Mouse (Mus musculus) lung, postnatal 4 days (tissue): ENCODE data around the gene Adm2.
A peak's percentile ranks its signal among the peaks of the same experiment; 100 is the strongest.

ENCODE experiments used
- DNase-seq, 2 experiments: peaks; one replicate each; pipeline ENCODE4 v3.0.0; 2021

The Adm2 gene

DNA sequence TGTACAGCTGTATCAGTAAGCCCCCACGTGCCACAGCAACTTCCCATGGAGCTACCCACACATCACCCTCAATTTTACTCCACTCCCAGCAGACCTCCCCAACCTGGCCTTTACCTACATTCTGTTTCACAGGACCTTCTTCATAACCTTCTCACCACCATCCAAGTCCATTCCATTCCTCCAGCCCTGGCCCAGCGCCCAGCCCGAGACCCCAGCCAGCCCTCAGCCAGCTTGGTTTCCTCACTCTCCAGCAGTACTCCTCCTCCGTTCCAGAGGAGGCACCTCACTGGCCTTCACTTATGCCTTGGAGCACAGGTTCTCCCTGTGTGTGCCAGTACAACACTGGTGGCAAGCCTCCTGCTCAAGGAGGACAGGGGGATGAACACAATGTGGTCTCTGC is 9.2 kb upstream of the Adm2 start:
- DNase-seq = no peak

DNA sequence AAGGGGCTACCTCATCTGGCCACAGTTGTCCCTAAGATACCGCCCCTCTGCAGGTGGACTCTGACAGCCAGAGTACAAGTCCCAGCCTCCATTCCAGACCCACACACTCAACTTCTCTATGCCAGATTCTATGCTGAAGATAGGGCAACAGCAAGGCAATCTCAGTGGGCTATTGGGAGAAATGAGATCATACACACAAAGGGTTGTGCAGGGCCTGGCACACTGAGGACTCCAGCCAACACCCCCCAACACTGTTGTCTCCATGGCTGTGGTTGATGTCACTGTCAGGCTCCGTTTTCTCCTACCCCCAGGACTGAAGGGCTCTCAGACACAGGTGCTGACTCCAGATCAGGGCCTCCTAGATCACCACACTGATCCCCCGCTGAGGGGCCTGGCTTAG is 8.4 kb upstream of the Adm2 start:
- no peak for DNase-seq

DNA sequence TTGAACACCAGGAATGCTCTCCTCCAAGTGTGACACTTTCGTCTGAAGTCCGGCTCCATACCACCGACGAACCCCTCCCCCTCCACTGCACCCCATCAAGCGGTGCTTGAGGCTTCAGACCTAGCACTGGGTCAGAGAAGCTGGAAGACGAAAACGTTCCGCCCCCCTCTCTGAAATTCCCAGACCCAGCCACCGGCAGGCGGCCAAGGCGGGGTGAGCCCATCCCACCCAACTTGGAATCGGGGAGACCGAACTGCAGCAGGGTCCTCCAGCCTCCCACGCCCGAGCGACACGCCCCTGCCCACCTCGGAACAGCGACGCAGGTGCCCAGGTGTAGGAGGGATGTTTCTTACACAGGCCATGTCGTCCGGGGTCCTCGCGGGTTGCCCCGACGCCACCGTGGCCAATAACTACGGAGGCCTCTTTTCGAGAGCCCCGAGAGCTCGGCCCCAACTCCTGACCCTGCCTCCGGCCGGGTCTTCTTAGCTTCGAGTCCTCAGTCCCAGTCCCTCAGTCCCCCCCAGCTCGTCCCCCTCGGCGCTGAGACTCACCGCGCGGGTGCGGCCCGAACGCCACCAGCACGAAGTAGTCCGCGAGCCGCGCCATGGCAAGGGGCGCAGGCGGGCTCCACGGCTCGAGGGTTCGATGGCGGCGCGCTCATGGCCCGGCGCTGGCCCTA is 7.9 kb upstream of the Adm2 start:
- DNase-seq = peak; percentile 52 to 61

DNA sequence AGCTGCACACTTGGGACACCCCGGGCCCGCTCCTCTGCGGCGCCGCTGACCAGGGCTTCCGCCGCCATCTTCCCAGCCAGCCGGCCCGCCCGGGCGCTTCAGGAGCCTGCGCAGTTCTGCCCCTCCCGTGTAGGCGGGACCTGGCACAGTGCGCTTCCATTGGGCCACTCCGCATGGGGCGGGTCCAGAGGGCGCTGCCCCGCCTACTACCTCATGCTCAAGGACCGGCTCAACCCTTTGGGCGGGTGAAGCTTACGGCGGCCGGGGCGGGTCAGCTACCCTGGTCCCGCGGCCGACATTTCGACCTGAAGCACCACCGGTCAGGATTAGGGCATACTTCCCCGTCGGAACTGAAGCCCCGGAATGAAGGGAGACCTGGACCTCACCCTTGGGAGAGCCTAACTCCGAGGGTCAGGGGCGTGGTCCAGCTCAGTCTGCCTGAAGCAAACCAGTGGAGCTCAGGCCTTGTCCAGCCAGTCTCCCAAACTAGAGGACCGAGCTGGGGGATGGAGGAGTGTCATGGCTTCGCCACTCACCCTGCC is 7.3 kb upstream of the Adm2 start, which contains the start of gene Sbf1:
TSS of gene Sbf1 (minus strand) at position 122 of the 542 bp plus-strand sequence.
- peak; percentile 99 for DNase-seq

DNA sequence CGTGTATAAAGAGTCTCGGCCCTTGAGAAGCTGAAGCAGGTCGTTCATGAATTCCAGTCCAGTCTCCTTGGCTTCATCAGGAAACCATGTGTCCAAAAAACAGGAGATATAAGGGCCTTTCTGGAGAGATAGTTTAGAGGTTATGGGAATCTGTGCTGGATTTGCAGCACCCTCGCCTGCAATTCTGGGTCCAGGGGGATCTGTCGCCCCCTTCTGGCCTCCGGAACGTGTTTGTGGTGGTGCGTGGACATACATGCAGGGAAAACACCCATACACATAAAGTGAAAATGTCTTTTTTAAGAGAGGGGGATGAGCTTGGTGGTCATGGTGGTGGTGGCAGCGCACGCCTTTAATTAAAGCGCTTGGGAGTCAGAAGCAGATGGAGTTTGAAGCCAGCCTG is 6.4 kb upstream of the Adm2 start:
- DNase-seq = peak in 1 of 2 experiments; percentile 45

DNA sequence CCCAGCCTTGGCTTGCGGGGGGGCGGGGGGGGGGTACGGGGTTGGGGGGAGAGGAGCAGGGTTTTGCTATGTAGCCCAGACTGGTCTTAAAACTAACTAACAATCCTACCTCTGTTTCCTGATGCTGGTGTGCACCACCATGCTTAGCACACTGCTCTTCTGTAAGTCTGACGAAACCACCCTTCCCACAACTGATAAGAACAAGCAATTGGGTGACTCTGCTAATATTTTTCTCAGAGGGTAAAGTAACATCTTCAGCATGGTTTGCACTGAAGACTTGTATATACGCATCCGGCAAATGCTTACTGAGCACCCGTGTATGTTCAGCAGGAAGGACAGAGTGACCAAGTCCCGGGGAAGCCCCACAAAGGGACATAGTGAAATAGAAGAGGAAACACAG is 1.3 kb upstream of the Adm2 start:
- no peak for DNase-seq

DNA sequence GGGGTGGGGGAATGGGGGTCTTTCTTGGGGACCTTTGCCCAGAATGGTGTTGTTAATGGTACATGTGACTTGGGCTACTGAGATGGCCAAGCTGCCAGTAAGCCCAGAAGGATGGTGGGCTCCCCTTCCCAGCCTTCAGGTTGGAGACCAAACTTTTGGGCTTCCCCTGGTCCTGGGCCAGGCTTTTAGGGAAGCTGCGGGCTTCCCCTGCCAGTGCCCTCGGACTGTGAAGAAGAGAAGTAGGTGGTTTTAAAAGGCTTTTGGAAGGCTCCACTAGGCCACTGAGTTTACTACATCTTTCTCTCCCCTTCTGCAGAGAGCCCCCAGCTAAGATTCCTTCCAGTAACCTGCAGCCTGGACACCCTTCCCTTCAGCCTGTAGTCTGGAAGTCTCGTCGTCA is 1.1 kb downstream of the Adm2 start:
- no peak for DNase-seq

DNA sequence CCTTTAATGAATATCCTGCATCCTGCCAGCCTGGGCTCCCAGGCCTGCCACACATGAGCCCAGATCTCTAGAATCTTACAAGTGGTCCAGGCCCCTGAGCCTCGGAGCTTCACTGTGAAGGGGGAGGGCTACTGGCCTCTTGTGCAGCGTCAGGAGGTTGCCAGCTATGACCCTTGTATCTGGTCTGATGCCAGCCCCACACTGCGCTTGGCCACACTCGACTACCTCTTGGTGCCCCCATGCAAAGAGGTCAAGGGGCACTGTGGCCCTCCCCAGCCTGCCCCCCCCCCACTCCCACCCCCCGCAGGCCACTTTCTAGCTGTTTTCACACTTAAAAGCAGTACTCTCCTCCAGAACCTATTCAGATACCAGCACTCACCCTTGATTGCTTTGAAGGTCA is 3.9 kb downstream of the Adm2 start:
- no peak for DNase-seq

DNA sequence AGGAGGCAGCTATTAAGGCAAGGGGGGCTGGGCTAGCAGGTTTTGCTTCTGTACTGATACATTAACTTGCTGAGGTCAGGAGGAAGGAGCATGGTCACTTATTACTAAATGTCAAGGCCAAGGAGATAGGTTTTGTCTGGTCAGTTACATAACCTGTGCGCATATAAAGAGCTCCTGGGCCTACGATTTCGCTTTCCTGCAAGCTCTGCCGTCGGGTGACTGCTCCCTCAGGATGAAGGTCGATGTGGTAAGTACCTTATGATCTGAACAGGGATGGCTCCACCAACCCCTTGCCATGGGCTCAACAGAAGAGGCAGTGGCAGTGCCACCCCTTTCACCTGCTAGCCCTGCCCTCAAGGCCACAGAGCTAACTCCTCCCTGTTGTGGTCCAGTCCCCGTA is 11.8 kb downstream of the Adm2 start, which contains the start of gene Miox:
TSS of gene Miox (plus strand) at position 128 of the 400 bp plus-strand sequence.
- DNase-seq = no peak

DNA sequence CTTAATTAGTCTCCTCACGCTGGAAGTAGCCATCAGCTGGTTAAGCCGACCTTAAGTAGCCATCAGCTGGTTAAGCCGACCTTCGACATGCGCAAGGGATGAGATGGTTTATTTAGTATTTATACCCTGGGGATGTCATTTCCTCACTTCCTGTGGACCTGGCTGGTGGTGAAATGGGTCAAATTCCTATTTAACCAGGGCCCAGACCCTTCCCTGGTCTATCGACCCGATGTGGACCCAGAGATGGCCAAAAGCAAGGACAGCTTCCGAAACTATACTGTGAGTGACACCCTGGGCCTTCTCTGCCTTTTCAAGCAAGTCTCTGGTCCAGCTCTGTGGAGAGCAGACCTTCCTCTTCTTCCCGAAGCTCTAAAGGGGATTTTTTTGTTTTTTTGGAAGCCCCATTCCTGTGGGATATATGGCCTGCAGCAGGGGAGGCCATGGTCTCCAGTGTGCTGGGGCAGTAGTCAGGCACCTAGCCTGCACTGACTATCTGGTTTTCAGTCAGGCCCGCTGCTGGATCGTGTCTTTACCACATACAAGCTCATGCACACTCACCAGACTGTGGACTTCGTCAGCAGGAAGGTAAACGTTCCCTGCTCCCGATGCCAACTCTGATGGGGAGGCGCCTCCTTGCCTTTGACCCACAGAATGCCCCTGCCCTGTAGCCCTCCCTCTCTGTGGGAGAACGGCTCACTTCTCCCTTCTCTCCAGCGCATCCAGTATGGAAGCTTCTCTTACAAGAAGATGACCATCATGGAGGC is 12.4 kb downstream of the Adm2 start:
- no peak for DNase-seq

DNA sequence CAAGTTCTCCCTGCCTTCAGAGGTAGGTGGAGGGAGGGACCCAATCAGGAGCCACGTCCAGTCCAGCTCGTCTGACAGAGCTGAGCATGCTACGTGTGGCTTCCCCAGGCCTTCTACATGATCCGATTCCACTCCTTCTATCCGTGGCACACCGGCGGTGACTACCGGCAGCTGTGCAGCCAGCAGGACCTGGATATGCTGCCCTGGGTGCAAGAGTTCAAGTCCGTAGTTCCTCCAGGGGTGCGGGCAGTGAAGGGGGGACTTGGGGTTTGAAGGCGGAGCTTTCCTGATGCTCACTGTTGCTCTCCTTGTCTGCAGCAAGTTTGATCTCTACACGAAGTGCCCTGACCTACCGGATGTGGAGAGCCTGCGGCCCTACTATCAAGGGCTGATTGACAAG is 13.9 kb downstream of the Adm2 start:
- DNase-seq = no peak

DNA sequence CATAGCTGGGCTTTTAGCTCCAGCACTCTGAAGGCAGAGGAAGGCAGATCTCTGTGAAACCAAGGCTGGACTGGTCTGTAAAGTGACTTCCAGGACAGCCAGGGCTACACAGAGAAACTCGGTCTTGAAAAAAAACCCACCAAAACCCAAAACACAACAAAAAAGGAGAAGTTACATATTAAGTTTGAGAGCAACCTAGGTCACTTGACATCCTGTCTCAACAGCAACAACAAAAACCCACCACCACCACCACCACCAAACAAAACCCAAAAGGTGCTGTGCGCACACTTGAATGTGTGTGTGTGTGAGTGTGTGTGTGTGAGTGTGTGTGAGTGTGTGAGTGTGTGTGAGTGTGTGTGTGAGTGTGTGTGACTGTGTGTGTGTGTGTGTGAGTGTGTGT is 17.2 kb downstream of the Adm2 start:
- no peak for DNase-seq

DNA sequence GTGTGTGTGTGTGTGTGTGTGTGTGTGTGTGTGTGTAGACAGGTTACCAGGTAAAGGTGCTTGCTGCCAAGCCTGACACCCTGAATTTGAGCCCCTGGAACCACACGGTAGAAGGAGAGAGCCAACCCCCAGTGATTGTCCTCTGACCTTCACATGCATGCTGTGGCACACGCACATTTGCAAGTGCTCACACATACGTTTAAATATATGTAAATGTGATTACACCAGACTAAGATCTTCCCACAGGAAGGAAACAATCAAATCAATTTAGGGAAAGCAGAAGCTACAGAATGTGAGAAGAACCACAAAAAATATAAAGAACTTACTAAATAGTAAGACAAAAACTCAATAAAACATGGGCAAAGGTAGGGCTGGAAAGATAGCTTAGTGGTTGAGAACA is 17.6 kb downstream of the Adm2 start:
- DNase-seq = no peak

DNA sequence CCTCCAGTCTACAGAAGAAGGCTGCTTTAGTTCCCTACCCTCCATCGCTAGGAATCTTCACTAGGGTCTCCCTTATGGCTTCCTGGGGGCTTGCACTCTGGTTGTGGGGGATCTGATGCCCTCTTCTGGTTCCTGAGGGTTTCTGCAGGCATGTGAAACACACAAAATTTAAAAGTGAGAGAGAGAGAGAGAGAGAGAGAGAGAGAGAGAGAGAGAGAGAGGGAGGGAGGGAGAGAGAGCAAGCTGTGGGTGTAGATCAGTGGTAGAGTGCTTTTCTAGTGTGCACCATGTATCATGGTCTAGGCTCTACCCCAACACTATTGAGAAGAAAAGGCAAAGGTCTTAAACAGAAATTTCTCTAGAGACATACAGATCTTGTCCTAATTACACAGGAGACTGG is 19.2 kb downstream of the Adm2 start:
- DNase-seq = no peak

DNA sequence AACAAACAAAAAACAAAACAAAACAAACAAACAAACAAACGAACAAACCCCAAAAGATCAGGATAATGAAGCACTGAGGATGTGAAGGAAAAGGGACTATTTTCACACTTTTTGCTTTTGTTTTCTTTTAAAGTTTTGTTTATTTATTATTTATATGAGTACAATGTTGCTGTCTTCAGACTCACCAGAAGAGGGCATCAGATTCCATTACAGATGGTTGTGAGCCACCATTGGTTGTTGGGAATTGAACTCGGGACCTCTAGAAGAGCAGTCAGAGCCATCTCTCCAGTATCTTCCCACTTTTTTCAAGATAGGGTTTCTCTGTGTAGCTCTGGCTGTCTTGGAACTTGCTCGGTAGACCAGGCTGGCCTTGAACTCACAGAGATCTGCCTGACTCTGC is 20.8 kb downstream of the Adm2 start:
- no peak for DNase-seq

DNA sequence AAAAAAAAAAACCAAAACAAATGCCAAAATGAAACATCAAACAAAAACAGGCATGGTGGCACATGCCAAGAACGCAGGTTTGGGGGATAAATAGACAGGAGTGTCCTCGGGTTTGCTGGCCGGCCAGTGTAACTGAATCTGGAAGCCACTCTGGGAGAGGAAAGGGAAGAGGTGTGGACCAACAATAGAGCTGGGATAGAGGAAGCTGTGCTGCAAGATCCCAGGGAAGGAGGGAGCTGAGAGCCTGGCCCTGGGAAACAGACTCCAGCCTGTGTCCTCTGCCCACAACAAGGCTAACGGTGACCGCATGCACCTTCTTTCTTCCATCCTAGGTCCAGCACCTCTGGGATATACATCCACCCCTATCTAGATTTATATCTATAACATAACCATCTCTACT is 27.9 kb downstream of the Adm2 start:
- DNase-seq = peak in 1 of 2 experiments; percentile 23

DNA sequence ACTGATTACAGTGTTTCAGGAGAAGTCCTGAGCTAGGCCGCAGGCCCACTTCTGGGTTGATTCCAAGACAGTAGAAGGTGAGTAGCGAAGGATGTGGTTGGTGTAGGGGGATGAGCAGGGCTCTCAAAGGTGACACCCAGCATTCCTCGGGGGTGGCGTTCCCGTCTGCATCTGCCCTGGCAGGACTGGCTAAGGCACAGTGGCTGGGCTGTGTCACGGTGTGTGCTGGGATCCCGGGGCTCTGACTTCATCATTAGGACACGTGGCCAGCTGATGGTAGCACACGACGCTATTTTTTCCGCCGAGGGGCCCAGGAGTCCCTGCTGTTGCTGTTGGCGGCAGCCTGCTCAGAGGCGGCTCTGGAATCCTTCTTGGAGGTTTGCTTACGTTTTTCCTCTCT is 28.8 kb downstream of the Adm2 start:
- no peak for DNase-seq

DNA sequence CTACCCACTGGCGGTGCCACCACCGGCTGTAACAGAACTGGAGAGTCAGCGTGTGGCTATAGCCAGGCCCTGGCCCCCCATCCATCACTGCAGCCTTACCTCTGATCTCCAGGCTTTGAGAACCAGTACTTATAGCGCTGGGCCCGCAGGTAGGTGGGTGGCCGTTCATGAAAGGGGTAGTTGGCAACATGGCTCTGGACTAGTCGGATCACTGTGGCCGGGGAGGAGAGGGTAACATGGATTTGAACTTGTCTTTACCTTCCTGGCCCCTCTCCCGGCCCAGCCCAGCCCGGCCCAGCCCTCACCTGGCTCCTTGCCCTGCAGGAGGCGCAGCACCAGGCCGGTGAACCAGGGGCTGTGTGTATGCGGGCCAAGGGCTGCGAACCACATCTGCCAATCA is 29.5 kb downstream of the Adm2 start:
- no peak for DNase-seq

DNA sequence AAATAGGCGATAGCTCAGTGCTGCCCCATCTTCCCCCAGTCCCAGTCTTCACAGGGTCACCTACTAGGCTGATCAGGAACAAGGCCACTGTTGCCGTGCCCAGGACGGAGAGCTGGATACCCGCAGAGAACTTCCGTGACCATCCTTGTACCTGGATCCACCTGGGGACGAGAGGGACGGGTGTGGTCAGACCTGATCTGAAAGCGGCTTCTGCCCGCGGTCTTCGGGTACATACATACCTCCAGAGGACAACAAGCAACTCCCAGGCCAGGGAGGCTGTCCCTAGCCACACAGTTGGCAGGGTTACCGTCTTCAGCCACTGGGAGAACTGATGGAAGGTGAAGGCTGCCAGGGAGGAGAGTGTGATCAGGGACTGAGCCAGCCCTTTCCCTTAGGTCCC is 30.3 kb downstream of the Adm2 start:
- no peak for DNase-seq

DNA sequence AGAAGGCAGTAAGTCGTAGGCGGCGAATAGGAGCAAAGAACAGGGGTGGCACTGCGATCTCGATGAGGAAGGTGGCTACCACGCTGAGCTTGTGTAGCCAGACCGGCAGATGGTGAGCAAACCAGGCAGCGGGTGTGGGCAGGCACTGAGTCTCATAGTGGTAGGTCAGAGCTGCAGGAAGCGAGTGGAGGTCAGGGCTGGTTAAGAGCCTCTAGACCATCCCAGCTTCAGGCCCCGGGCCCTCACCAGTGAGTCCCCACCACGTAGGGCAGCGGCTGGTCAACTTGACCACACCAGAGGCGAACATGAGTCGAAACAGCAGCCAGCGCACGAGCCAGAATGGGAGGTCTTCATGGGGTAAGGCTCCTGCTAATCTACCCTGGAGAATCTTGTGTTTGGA is 31.3 kb downstream of the Adm2 start:
- no peak for DNase-seq

DNA sequence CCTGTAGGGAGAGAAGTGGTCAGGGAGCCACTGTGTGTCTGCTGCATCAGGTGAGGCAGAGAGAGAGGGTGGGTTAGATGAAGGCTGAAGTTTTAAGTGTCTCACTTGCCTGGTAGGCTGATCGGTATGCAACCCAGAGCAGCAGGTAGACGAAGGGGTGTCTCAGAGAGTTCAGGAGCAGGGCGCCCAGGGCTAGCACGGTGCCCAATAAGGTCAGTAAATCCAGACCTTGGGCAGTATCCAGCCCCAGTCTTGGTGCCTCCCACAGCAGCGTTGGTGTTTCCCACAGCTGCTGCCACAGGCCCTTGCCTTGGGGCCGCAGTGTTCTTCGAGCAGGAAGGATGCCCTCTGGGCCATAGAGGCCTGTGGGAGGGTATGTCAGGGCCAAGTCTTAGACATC is 31.9 kb downstream of the Adm2 start:
- DNase-seq = no peak

DNA sequence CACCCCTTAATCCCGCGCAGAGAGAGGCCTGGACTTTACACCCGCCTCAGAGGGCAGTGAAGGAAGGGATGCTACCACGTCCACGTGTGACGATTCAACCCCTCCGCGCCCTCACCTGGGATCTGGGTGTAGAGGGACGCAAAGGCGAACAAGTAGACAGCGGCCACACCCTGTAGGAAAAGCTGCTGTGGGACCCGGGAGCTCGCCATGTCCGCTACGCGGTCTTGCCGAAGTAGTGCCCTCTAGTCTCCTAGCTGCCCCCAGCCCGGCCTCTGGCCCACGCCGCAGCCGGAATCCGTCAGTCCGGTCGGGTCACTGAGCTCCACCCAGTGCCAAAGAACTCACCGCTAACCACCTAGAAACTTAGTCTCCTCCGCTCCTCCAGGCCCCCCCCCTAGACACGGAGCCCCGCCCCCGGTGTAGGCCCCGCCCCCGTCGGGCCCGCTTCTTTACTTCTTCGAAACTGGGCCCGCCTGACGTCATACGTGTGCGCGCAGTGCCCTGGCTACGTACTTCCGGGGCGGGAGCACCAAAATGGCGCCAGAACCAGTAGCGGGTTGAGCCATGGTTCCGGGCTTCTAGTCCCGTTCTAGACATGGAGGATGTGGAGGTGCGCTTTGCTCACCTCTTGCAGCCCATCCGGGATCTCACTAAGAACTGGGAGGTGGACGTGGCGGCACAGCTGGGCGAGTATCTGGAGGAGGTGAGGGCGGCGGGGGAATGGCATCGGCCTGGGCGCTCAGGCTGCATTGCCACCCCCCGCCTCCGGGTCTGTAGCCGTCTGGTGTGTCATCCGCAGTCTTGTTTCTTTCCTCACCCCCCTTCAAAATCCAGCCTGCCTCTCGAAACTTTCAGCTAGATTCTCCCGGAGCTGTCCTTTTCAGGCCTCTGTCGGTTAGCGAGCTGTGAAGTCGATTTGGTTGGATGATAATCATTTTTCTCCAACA is 33.0 kb downstream of the Adm2 start, which contains the start of the genes Lmf2 and Ncaph2:
TSS of gene Lmf2 (minus strand) at position 419 of the 947 bp plus-strand sequence.
TSS of gene Ncaph2 (plus strand) at position 479 of the 947 bp plus-strand sequence.
- peak; percentile 96 for DNase-seq

DNA sequence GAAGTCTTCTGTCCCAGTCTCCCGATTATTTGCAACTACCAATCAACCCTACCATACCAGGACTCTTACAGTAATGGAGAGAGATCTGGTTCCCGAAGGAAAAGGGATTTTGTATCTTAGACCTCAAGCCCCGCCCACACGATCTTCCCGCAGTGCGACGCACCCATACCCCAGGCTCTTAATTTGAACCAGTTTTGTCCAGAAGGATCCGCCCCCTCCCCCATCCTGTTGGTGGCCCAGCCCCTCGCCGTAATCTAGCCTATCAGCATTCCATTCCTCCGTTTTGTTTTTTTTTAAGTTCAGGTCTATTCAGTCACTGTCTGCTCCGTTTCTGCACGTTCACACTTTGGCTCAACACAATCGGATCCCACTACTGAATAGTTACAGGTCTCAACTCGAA is 33.9 kb downstream of the Adm2 start:
- peak; percentile 87 to 90 for DNase-seq
